Mouse (Mus musculus) MEL (cell line): Measurements from ENCODE around the gene Traf3. TPM values are rescaled to one million over a fixed set of nuclear protein-coding genes. Genes with fewer than 3 reads are reported as not detected.

ENCODE experiments used
- DNase-seq: peaks from one replicate; pipeline ENCODE4 v3.0.0; 2011; ENCODE audit warnings: low read depth, low spot score
- H3K27ac ChIP-seq: 2 replicates; pipeline ENCODE4 v1.5.1; 2012; ENCODE audit warnings: low read depth, mild to moderate bottlenecking, control low read depth, low read length, moderate library complexity; ENCODE audit not compliant: control insufficient read depth
- H3K27me3 ChIP-seq, 2 experiments: fragments of 150-350 bp in 1 of 2; sonication (generic) in 1 of 2; 2 replicates each; pipeline ENCODE4 v1.6.1; 2012; ENCODE audit warnings: low read length in 2 of 2, mild to moderate bottlenecking in 2 of 2, improper control_type of control experiment in 1 of 2, moderate library complexity in 1 of 2; ENCODE audit not compliant: insufficient read depth in 2 of 2, control insufficient read depth in 1 of 2
- H3K36me3 ChIP-seq, 2 experiments: 2 replicates each; pipeline ENCODE4 v1.6.1; 2012 to 2014; ENCODE audit warnings: low read length in 2 of 2, improper control_type of control experiment in 1 of 2, inconsistent platforms in 1 of 2, mild to moderate bottlenecking in 1 of 2; ENCODE audit not compliant: insufficient read depth in 2 of 2, control insufficient read depth in 1 of 2
- H3K4me1 ChIP-seq, 2 experiments: fragments of 150-350 bp in 1 of 2; sonication (generic) in 1 of 2; 2 replicates each; pipeline ENCODE4 v1.6.1; 2012; ENCODE audit warnings: low read length in 2 of 2, improper control_type of control experiment in 1 of 2, mild to moderate bottlenecking in 1 of 2; ENCODE audit not compliant: insufficient read depth in 2 of 2, control insufficient read depth in 1 of 2
- H3K4me3 ChIP-seq, 2 experiments: fragments of 150-350 bp in 1 of 2; sonication (generic) in 1 of 2; 2 replicates each; pipeline ENCODE4 v1.5.1; 2012; ENCODE audit warnings: low read depth in 2 of 2, low read length in 2 of 2, mild to moderate bottlenecking in 2 of 2, moderate library complexity in 2 of 2, control low read depth in 1 of 2, improper control_type of control experiment in 1 of 2; ENCODE audit not compliant: control insufficient read depth in 1 of 2, insufficient read depth in 1 of 2
- H3K79me2 ChIP-seq: 2 replicates; pipeline ENCODE4 v1.6.1; 2012; ENCODE audit warnings: mild to moderate bottlenecking, low read length, moderate library complexity; ENCODE audit not compliant: control insufficient read depth, poor library complexity, insufficient read depth
- H3K9ac ChIP-seq: 2 replicates; pipeline ENCODE4 v1.6.1; 2012; ENCODE audit warnings: low read depth, mild to moderate bottlenecking, control low read depth, low read length, moderate library complexity; ENCODE audit not compliant: control insufficient read depth, poor library complexity, severe bottlenecking
- H3K9me3 ChIP-seq: fragments of 150-350 bp; sonication (generic); replicated peaks from 2 replicates; pipeline ENCODE4 v1.6.1; 2012; ENCODE audit warnings: mild to moderate bottlenecking, low read length, improper control_type of control experiment, moderate library complexity; ENCODE audit not compliant: insufficient read depth
- BHLHE40 ChIP-seq: IDR thresholded peaks from 2 replicates; pipeline ENCODE4 v1.6.1; 2012; ENCODE audit warnings: low read depth, mild to moderate bottlenecking, inconsistent platforms, low read length, improper control_type of control experiment, borderline replicate concordance
- CHD1 ChIP-seq: IDR thresholded peaks from 2 replicates; pipeline ENCODE4 v1.6.1; 2012; ENCODE audit warnings: low read depth, mild to moderate bottlenecking, inconsistent platforms, low read length, improper control_type of control experiment
- CTCF ChIP-seq, 3 experiments: IDR thresholded peaks in 2 of 3; conservative IDR thresholded peaks in 1 of 3; 2 replicates each; pipeline ENCODE4 v1.5.1; 2011 to 2012; ENCODE audit warnings: low read length in 3 of 3, low read depth in 2 of 3, mild to moderate bottlenecking in 2 of 3, improper control_type of control experiment in 1 of 3, inconsistent platforms in 1 of 3, mixed read lengths in 1 of 3, moderate library complexity in 1 of 3; ENCODE audit not compliant: control insufficient read depth in 1 of 3, insufficient read depth in 1 of 3, poor library complexity in 1 of 3, severe bottlenecking in 1 of 3
- E2F4 ChIP-seq: IDR thresholded peaks from 2 replicates; pipeline ENCODE4 v1.6.1; 2011; ENCODE audit warnings: low read depth, low read length, improper control_type of control experiment, borderline replicate concordance
- ELF1 ChIP-seq: IDR thresholded peaks from 2 replicates; pipeline ENCODE4 v1.6.1; 2014; ENCODE audit warnings: low read depth, mild to moderate bottlenecking, inconsistent platforms, low read length, improper control_type of control experiment, moderate library complexity
- EP300 ChIP-seq, 2 experiments: IDR thresholded peaks; 2 replicates each; pipeline ENCODE4 v1.6.1; 2011; ENCODE audit warnings: improper control_type of control experiment in 2 of 2, low read length in 2 of 2, low read depth in 1 of 2, mild to moderate bottlenecking in 1 of 2
- ETS1 ChIP-seq: IDR thresholded peaks from 2 replicates; pipeline ENCODE4 v1.6.1; 2012; ENCODE audit warnings: low read depth, mild to moderate bottlenecking, inconsistent platforms, low read length, improper control_type of control experiment, moderate library complexity
- MAFK ChIP-seq: IDR thresholded peaks from 2 replicates; pipeline ENCODE4 v1.6.1; 2011; ENCODE audit warnings: low read depth, mild to moderate bottlenecking, low read length, improper control_type of control experiment, borderline replicate concordance
- MYB ChIP-seq: IDR thresholded peaks from 2 replicates; pipeline ENCODE4 v1.6.1; 2011; ENCODE audit warnings: mild to moderate bottlenecking, low read depth, low read length, improper control_type of control experiment
- MYC ChIP-seq: IDR thresholded peaks from 2 replicates; pipeline ENCODE4 v1.6.1; 2011; ENCODE audit warnings: low read depth, mild to moderate bottlenecking, low read length, improper control_type of control experiment, moderate library complexity
- NELFE ChIP-seq: IDR thresholded peaks from 2 replicates; pipeline ENCODE4 v1.6.1; 2011; ENCODE audit warnings: low read depth, low read length, improper control_type of control experiment
- SIN3A ChIP-seq: IDR thresholded peaks from 2 replicates; pipeline ENCODE4 v1.6.1; 2012; ENCODE audit warnings: low read length, improper control_type of control experiment, inconsistent platforms
- SMC3 ChIP-seq: IDR thresholded peaks from 2 replicates; pipeline ENCODE4 v1.6.1; 2011; ENCODE audit warnings: low read depth, low read length, improper control_type of control experiment
- UBTF ChIP-seq: IDR thresholded peaks from 2 replicates; pipeline ENCODE4 v1.6.1; 2012; ENCODE audit warnings: low read depth, mild to moderate bottlenecking, inconsistent platforms, low read length, improper control_type of control experiment, moderate library complexity, borderline replicate concordance; ENCODE audit not compliant: insufficient read depth
- USF2 ChIP-seq, 2 experiments: IDR thresholded peaks; 2 replicates each; pipeline ENCODE4 v1.6.1; 2011 to 2012; ENCODE audit warnings: improper control_type of control experiment in 2 of 2, low read length in 2 of 2, borderline replicate concordance in 1 of 2, inconsistent platforms in 1 of 2, low read depth in 1 of 2, mild to moderate bottlenecking in 1 of 2; ENCODE audit not compliant: insufficient read depth in 1 of 2
- ZC3H11A ChIP-seq: IDR thresholded peaks from 2 replicates; pipeline ENCODE4 v1.6.1; 2012; ENCODE audit warnings: low read depth, mild to moderate bottlenecking, inconsistent platforms, low read length, improper control_type of control experiment
- polyA plus RNA-seq, 2 experiments: library from polyadenylated mRNA; stranded (reverse) in 1 of 2; unstranded in 1 of 2; fragments of >175 nt in 1 of 2; fragments of >200 nt in 1 of 2; gene quantifications; 2 replicates each; pipeline versions ENCODE4 v1.2.1 to v1.2.4; 2012; ENCODE audit warnings: low replicate concordance in 2 of 2, low read depth in 1 of 2; ENCODE audit not compliant: insufficient read length in 2 of 2, insufficient read depth in 1 of 2, missing spikeins in 1 of 2
- total RNA-seq: library from RNA; depleted of rRNA; stranded (reverse); fragments of 300-350 nt; gene quantifications from 2 replicates; pipeline ENCODE4 v1.2.3, GENCODE M21; 2012

The Traf3 gene
- total and polyA plus RNA-seq, 3 experiments, result 21.1 to 40.7 TPM; not detected in 1

DNA sequence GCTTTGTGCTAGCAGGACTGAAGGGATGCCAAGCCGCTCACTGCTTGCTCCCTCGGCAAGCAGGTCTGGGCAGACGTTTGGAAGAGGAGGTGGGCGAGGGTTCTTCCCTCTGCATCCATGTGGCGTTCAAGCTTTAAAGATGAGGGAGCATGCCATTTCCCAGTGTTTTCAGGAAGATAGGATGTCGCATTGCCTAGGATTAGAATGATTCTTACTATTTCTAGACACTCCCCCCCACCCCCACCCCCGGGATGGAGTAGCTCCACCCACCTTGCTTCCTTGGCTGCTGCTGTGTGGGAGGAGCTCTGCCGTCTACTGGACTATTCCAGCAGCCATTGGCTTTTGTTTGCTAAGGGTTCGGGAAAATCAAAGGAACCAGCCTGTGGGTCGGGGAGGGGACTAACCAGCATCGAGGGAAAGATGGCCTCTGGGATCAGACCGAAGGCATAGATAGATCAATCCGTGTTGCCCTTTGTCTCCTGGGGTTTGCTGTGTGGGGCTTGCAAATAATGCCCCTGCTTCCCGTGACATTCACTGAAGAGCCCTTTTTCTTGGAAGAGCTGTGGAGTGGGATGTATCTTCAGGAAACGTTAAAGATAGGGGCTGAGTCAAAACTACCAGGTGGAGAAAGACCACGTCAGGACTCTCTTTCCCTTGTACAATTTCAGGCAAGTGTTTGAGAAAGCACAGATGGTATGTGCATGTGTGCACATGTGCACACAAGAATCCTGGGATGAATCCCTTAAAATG is 3.7 kb upstream of the Traf3 start:
- Histone ChIP-seq H3K9ac (peak overlapping the region; percentile 13), H3K79me2 (peaks cover 16% of the 10 kb centered on the region), H3K27ac (peak overlapping the region; percentile 9; the same call in 1 of the 2 replicates), H3K27me3 (no peaks in the 10 kb centered on the region), H3K4me1 (peaks cover 6 to 35% of the 10 kb centered on the region in 2 experiments; a peak in 3 of 4 replicates), H3K36me3 (peaks cover 0 to 11% of the 10 kb centered on the region in 2 experiments; a peak in 2 of 4 replicates), H3K4me3 (peak overlapping the region; percentile 44 to 51), H3K9me3 (no peaks in the 10 kb centered on the region)
- TF ChIP-seq EP300 (IDR thresholded peaks at IDR 0.05; ENCODE audit: low read depth in 1 of 2, low read length in 2 of 2) (no peak), SIN3A (0 out of 2 replicates have a peak, but pooled peaks have one; percentile 30), USF2 (IDR thresholded peaks at IDR 0.05; ENCODE audit: borderline replicate concordance in 1 of 2, insufficient read depth in 1 of 2, low read depth in 1 of 2, low read length in 2 of 2) (no peak), ETS1 (no peak)
- peak; percentile 65 for DNase-seq

- Histone ChIP-seq H3K4me1 (peaks cover 8 to 29% of the 10 kb centered on the region in 2 experiments; a peak in 3 of 4 replicates), H3K9ac (no peak overlapping the region), H3K79me2 (peaks cover 28% of the 10 kb centered on the region), H3K9me3 (no peaks in the 10 kb centered on the region), H3K27me3 (no peaks in the 10 kb centered on the region), H3K4me3 (0 out of 4 replicates have a peak overlapping the region, but pooled peaks of 1 of the 2 experiments have one; percentile 11), H3K36me3 (peaks cover 0 to 17% of the 10 kb centered on the region in 2 experiments; a peak in 3 of 4 replicates), H3K27ac (no peak overlapping the region)
- DNase-seq, result peak; percentile 63
- TF ChIP-seq ZC3H11A, result no peak
- no peak for TF ChIP-seq SMC3
- TF ChIP-seq CHD1, result no peak
- TF ChIP-seq USF2 (IDR thresholded peaks at IDR 0.05; ENCODE audit: borderline replicate concordance in 1 of 2, insufficient read depth in 1 of 2, low read depth in 1 of 2, low read length in 2 of 2), result no peak
- TF ChIP-seq SIN3A, result no peak
- TF ChIP-seq BHLHE40, result no peak
- no peak for TF ChIP-seq MYC
- TF ChIP-seq ELF1, result no peak
- TF ChIP-seq MYB, result no peak
- no peak for TF ChIP-seq ETS1
- TF ChIP-seq MAFK, result no peak
- no peak for TF ChIP-seq CTCF (IDR thresholded peaks at IDR 0.05 in 2 of 3, conservative IDR thresholded peaks at IDR 0.05 in 1 of 3; ENCODE audit: control insufficient read depth in 1 of 3, insufficient read depth in 1 of 3, low read depth in 2 of 3, low read length in 3 of 3, poor library complexity in 1 of 3, severe bottlenecking in 1 of 3)
- no peak for TF ChIP-seq NELFE
- TF ChIP-seq E2F4, result no peak
- TF ChIP-seq UBTF, result no peak
Observed at GRCm38 (mm10) chr12:111164310-111164751, 1.8 kb upstream of the Traf3 start.
